In the genomic region with DNA sequence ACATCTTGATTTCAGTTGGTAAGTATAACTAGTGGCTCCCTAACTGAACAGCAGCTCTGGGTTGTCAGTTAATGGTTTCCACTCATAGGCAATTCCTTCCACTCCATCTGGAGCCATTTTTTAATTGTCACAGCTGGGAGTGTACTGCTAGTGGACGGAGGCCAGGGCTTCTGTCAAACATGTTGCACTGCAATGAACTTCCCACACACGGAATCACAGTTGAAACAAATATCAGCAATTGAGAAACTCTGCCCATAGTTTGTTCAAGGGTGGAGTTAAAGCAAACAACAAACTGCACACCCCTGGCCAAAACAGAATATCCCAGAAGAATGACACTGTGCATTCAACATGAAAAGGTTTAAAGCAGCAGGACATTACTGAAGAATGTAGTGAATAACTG, we compare ENCODE assay signal across 13 mouse cellular contexts. TPM values are rescaled to one million over a fixed set of nuclear protein-coding genes. Genes with fewer than 3 reads are reported as not detected.
DNase-seq lines count a peak whose midpoint lies in the region; ATAC-seq and TF ChIP-seq lines count a peak whose summit lies in the region.
"Had no signal": no experiment of that assay in that cellular context is flagged by ENCODE, and none has a peak within 500 bp of the region (broad histone marks: within the 10 kb centered on the region; RNA-seq: fewer than 3 reads in every experiment).

No protein-coding gene starts in this region.

- TF ChIP-seq CTCF in stomach, postnatal 0 days (IDR thresholded peaks at IDR 0.05; ENCODE audit: low read depth), result no peak

- no peak overlapping the region for H3K4me3 ChIP-seq in stomach, postnatal 0 days (ENCODE audit: low read depth, low read length)
- H3K4me3 ChIP-seq: forebrain, embryonic 13.5 days; gastrocnemius, adult 2 months; neural tube, embryonic 12.5 days had no signal

- H3K9me3 ChIP-seq in stomach, postnatal 0 days (ENCODE audit: control insufficient read depth, low read length), result no peaks in the 10 kb centered on the region
- H3K9me3 ChIP-seq: forebrain, embryonic 13.5 days; neural tube, embryonic 12.5 days had no signal

- DNase-seq in heart, postnatal 4 days, result peak; percentile 12
- DNase-seq in heart, postnatal 25 days (ENCODE audit: low spot score), result no peak
- DNase-seq in lung, postnatal 10 days, result peak; percentile 41
- no peak for DNase-seq in lung, postnatal 25 days (ENCODE audit: low spot score)
- peak; percentile 32 to 39 for DNase-seq in layer of hippocampus, postnatal 10 days (ENCODE audit: low spot score in 2 of 2)
- peak; percentile 31 for DNase-seq in stomach, postnatal 0 days (ENCODE audit: low spot score)
- DNase-seq in gastrocnemius, postnatal 10 days, result no peak
- DNase-seq: cerebellum, adult 11-12 months; gastrocnemius, adult 2 months had no signal

- 0 out of 2 replicates have a peak overlapping the region, but pooled peaks have one; percentile 11 for H3K4me2 ChIP-seq in stomach, postnatal 0 days (replicated peaks; ENCODE audit: low read depth)
- H3K4me2 ChIP-seq: forebrain, embryonic 13.5 days; neural tube, embryonic 12.5 days had no signal

- no peaks in the 10 kb centered on the region for H3K4me1 ChIP-seq in stomach, postnatal 0 days (replicated peaks; ENCODE audit: control insufficient read depth, insufficient read depth)

- intact Hi-C loops in heart, postnatal 25 days (cut with DNase I), result no loop called here

- no peaks in the 10 kb centered on the region for H3K36me3 ChIP-seq in stomach, postnatal 0 days (ENCODE audit: control insufficient read depth, insufficient read depth, low read length)
- H3K36me3 ChIP-seq: neural tube, embryonic 12.5 days had no signal

- no peak overlapping the region for H3K9ac ChIP-seq in stomach, postnatal 0 days (ENCODE audit: low read length)
- H3K9ac ChIP-seq: forebrain, embryonic 13.5 days; neural tube, embryonic 12.5 days had no signal

- 14% methylated on average over 2 of the region's 2 CpGs for WGBS in stomach, postnatal 0 days

- no peak for ATAC-seq in stomach, postnatal 0 days (ENCODE audit: low FRiP score, low TSS enrichment)
- ATAC-seq: CD4-positive, CD25-positive, alpha-beta regulatory T cell, adult 4 months; forebrain, embryonic 13.5 days; midbrain, embryonic 16.5 days had no signal

- TF ChIP-seq EP300 in stomach, postnatal 0 days (optimal IDR thresholded peaks at IDR 0.05), result no peak

- no peak overlapping the region; the same call in 1 of the 2 replicates for H3K27ac ChIP-seq in stomach, postnatal 0 days (replicated peaks)
- H3K27ac ChIP-seq: forebrain, embryonic 13.5 days; gastrocnemius, adult 2 months; neural tube, embryonic 12.5 days had no signal

- no peaks in the 10 kb centered on the region for H3K27me3 ChIP-seq in stomach, postnatal 0 days (ENCODE audit: control insufficient read depth, insufficient read depth, low read length)
- H3K27me3 ChIP-seq: forebrain, embryonic 13.5 days; neural tube, embryonic 12.5 days had no signal

RNA-seq across cellular contexts. Expression of a gene that starts 4.0 kb away (rescaled TPM):
- total RNA-seq in heart, postnatal 4 days (2021), result 10 to 100 TPM; 87.8 to 88.9 TPM
- 10 to 100 TPM; 73.2 to 75.2 TPM for total RNA-seq in heart, postnatal 25 days (2021)
- total RNA-seq in layer of hippocampus, postnatal 10 days (2021), result 10 to 100 TPM; 77.4 to 84.8 TPM
- polyA plus RNA-seq in stomach, postnatal 0 days (2015; fragmentation: Nextera tagmentation; extraction: Ambion mirVana), result 75.1 and 76.2 TPM in 2 replicates
- 10 to 100 TPM; 45.9 to 54.0 TPM for total RNA-seq in gastrocnemius, postnatal 10 days (2021)

RNA-seq across cellular contexts. Expression of a gene that starts 4.0 kb away (rescaled TPM):
- total RNA-seq in heart, postnatal 4 days (2021), result 1 to 10 TPM; 1.3 to 2.1 TPM
- under 1 TPM; 0.45 to 0.81 TPM for total RNA-seq in heart, postnatal 25 days (2021)
- total RNA-seq in layer of hippocampus, postnatal 10 days (2021), result 10 to 100 TPM; 73.7 to 74.7 TPM
- 4.6 and 5.7 TPM in 2 replicates for polyA plus RNA-seq in stomach, postnatal 0 days (2015; fragmentation: Nextera tagmentation; extraction: Ambion mirVana)
- total RNA-seq in gastrocnemius, postnatal 10 days (2021), result 1 to 10 TPM; 2.9 to 3.8 TPM

Comparison
In these comparisons a context has a peak if more than half of its experiments do, and no peak if none do; other contexts are left out.
1. DNase-seq: peak in heart, postnatal 4 days (single experiment), lung, postnatal 10 days (single experiment), layer of hippocampus, postnatal 10 days (2 of 2) and stomach, postnatal 0 days (single experiment); none in heart, postnatal 25 days (single experiment), lung, postnatal 25 days (single experiment) and gastrocnemius, postnatal 10 days (single experiment).
2. RNA of a gene that starts 4.0 kb away (total RNA-seq): 73.7 to 74.7 TPM in layer of hippocampus, postnatal 10 days; 2.9 to 3.8 TPM in gastrocnemius, postnatal 10 days, 1.3 to 2.1 TPM in heart, postnatal 4 days and 0.45 to 0.81 TPM in heart, postnatal 25 days; every median in the first group is over 10 times any median in the second.